Mouse (Mus musculus): Measurements from ENCODE around the gene Lkaaear1.

The Lkaaear1 gene

DNA sequence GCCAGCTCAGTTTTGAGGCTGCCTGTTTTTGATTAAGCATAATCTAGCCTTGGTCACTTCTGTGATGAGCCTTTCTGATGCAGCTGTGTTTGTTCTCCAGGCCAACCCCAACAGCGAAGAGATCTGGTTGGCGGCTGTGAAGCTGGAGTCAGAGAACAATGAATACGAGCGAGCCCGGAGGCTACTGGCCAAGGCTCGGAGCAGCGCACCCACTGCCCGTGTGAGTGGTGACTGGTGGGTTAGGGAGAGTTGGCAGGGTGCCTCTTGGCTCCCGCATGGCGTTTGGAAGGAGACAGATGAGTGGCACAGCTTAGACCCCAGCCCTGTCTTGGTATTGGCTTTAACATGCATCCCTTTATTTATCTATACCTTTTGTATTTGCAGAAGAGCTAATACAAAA is 49.3 kb downstream of the Lkaaear1 start:
- DNase-seq = no peak
